Mouse (Mus musculus) erythroid progenitor cell, adult 5-6 weeks (primary cell): ENCODE data around the gene Ctnnbip1. TPM values are rescaled to one million over a fixed set of nuclear protein-coding genes. Genes with fewer than 3 reads are reported as not detected.

Source experiments
- ATAC-seq: replicated peaks from 2 replicates; pipeline ENCODE4 v1.8.0; 2016; ENCODE audit warnings: moderate number of reproducible peaks, mild to moderate bottlenecking, moderate TSS enrichment, inconsistent platforms; ENCODE audit not compliant: poor library complexity, low FRiP score, severe bottlenecking
- total RNA-seq, 2 experiments: library from RNA; stranded (forward) in 1 of 2; stranded (reverse) in 1 of 2; fragments of 150-400 nt in 1 of 2; fragments of 186-747, 209-891 nt in 1 of 2; gene quantifications; 2 replicates each; pipeline versions ENCODE4 v1.2.3 to v1.2.4; 2015 to 2017; ENCODE audit warnings: low replicate concordance in 2 of 2

Gene Ctnnbip1
- total RNA-seq, 2 experiments from 2014 or later, result 0.42 TPM; not detected in 1

- ATAC-seq, result no peak
These were observed 39.9 kb downstream of the Ctnnbip1 start for GRCm38 (mm10) chr4:149557905-149558304.

GRCm38 (mm10) chr4:149558389-149558788 is 40.4 kb downstream of the Ctnnbip1 start:
- no peak for ATAC-seq

DNA sequence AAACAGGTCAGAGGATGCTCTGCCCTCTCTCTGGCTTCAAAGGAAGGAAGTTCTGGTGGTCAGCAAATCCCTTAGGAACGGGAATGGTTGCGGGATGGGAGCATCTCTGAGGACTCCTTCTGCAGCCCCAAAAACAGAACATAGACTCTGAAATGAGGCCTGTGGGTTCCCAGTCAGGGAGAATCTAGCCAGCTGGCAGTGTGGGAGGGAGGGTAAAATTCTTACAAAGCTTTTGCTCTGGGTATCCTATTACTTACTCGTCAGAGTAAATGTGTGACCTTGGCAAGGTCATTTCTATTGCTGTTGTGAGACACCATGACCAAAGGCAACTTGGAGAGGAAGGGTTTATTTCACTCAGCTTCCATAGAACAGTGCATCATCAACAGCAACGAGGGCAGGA is 43.4 kb downstream of the Ctnnbip1 start:
- no peak for ATAC-seq

DNA sequence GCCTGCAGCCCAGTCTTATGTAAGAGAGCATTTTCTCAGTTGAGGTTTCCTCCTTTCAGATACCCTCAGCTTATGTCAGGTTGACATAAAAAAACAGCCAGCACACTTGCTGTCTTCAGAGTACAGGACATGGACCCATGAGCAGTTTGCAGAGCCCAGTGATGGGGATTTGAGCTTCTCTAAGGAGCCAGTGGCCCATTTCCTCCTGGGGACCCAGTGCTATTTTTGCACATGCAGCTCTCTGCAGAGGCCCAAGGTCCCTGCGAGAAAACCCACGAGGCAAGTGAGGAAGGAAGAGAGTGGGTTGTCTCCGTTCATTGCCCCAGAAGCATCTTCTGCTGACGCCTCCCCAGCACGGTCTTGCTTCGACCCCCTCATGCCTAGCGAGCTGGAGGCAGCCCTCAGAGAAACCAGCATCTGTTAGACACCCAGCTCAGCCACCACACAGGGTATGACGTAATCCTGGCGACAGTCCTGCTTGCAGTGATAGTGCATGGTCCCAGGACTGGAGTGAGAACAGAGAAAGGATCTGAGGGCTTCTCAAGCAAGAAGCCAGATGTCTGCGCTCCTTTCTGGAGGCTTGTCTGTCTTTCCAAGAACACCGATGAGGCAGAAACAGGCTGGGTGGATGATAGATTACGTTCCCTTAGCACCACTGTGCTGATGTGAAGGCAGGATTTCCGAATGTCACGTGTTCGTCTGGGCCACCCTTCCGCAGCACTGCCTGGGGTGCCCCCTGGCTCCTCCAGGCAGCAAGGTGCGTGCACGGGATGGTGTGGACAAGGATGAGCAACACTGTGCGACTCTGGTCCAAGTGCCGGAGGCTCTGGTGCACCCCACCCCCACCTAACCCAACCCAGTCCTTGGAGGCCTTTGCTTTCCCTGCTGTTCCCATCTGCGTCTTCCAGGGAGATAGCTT is 44.2 kb downstream of the Ctnnbip1 start:
- ATAC-seq, result no peak

GRCm38 (mm10) chr4:149562905-149563347 is 44.9 kb downstream of the Ctnnbip1 start:
- no peak for ATAC-seq

DNA sequence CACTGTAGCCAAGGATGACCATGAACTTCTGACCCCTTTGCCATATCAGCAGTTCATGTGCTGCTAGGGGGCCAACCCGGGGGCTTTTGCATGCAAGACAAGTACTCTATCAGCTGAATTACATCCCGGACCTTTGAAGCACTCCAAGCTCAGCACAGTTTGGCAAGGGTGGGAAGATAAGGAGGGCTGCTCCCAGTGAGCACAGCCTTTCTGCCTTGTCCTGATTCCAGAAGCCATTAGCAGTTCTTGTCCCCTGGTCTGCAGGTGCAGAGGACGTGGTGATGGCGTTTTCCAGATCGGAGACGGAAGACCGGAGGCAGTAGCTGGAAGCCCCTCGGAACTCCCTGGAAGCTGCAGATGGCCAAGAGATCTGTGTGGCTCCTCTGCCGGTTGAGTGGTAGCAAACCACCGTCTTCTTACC is 45.9 kb downstream of the Ctnnbip1 start:
- ATAC-seq, result no peak

- no peak for ATAC-seq
These were observed 46.7 kb downstream of the Ctnnbip1 start for GRCm38 (mm10) chr4:149564452-149565407.

DNA sequence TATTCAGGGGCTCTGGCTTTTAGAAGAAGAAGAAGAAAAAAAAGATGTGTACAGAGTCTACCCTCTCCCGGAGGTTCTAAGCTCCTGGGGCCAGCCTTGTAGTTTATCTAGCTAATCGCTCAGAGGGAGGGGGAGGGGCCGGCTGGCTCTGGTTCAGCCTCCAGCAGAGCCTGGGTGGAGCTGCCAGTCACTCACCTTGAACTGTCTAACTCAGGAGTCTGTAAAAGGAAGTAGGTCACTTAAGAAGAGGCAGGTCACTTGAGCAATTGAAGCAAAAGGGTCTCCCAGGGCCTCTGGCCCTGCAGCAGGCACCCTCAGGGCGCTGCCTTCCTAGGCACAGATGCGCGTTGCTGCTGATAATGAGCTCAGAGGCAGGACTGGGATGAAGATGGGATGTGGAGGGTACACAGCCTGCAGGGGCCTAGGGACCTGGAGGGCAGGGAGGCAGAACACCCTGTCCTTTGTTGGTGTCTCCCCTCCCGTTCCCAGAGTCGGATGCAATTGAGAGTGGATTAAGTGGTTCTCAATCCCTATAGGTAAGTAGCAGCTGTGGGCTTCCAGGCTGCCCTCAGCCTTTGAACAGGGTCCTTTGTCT is 49.5 kb downstream of the Ctnnbip1 start:
- no peak for ATAC-seq

- ATAC-seq, result no peak
These were observed 50.6 kb downstream of the Ctnnbip1 start for GRCm38 (mm10) chr4:149568622-149569021.

- ATAC-seq, result no peak
These were observed 51.9 kb downstream of the Ctnnbip1 start for GRCm38 (mm10) chr4:149569781-149570497.

GRCm38 (mm10) chr4:149570498-149570863 is 52.4 kb downstream of the Ctnnbip1 start:
- no peak for ATAC-seq

DNA sequence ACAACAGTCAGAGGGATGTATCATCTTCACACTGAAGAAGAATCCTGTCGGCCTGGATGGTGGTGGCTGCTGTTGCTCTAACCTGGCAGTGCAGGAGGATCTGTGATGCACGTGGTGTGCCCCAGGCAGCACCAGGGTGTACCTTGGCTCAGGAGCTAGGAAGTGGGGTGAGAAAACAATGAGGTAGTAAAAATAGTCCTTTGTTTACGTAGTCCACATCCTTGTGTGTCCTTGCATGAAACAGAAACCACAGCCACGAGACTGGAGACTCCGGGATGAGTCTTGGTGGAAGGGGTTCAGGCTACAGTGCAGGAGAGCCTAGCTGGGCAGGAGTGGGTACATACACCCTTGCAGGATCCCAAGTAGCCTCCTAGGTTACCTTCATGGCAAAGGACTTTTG is 53.2 kb downstream of the Ctnnbip1 start:
- no peak for ATAC-seq

DNA sequence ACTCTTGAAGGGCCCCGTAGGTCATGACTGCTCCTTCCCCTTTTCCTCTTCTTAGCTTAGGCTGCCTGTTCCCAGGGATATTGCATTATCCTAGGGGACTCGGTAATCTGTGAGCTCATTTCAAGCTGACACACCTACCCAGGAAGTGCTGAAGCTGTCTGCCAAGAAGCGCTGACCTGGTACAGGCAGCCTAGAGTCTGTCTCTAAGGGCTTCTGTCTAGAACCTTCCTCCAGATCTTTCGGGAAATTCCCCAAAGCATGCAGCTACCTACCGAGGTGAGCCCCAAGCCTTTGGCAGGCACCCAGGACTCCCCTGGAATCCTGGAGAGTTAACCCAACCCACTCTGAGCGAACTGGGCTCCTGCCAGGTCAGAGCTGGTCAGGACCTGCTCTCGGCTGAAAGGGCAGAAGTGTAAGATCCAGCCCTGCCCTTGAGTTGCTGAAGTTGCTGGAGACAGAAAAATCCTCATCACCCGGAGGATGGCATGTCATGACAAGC is 53.7 kb downstream of the Ctnnbip1 start:
- no peak for ATAC-seq

DNA sequence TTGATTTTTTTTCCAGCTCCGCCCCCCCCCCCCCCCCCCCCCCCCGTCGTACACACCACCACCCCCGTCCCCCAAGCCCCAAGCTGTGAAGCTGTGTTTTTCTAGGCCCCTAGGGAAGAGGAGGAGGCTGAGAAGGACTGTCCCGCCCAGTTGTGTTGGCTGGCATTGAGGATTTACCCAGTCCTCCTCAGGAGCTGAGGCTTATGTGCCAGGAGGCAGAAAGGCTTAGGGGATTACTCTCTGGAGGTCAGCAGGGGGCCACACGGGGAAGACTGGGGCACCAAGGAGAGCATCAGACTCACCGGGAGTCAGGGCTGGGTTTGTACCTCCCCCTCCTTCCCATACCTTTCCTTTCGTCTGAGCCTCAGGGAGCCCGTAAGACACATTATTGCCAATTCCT is 54.4 kb downstream of the Ctnnbip1 start:
- no peak for ATAC-seq

DNA sequence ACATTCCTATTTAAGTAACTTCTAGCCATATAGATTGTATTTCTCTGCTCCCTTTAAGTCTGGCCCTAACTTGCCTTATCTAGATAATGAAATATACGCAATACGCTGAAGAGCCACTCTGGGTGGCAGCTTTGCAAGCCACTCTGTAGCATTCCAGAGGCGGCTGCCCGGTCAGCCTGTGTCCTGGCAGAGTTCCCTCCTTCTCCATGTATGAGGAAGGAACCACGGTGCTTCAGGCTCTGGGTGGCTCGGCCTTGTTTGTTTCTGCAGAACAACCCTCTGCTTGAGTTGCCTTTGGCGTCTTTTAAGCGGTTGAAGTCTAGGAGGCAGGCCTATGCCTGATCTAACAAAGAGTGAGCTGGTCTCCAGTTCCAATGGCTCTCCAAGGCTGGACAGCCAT is 54.8 kb downstream of the Ctnnbip1 start:
- ATAC-seq, result no peak

- no peak for ATAC-seq
These were observed 56.4 kb downstream of the Ctnnbip1 start for GRCm38 (mm10) chr4:149574391-149574821.

DNA sequence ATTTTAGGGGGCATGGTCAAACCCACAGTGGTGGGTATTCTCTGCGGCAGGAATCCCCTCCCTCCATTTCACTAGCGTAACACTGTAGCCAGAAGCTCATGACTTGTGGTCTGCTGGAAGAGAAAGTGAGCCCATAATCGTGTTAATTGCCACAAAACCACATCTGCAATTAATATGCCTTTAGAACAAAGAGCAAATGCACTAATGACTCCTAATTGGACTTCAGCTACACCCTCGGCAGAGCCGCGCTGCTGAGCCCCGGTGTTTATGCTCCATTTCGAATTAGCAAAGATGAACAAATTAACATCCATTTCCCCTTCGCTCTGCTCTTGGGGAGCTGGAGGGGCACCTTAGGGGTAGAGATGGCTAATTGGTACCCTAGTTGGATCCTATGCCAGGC is 58.0 kb downstream of the Ctnnbip1 start:
- ATAC-seq, result no peak

GRCm38 (mm10) chr4:149576993-149577548 is 59.0 kb downstream of the Ctnnbip1 start:
- ATAC-seq, result no peak

GRCm38 (mm10) chr4:149578085-149578681 is 60.1 kb downstream of the Ctnnbip1 start:
- no peak for ATAC-seq
